Mouse (Mus musculus) intestine, embryonic 14.5 days (tissue): Measurements from ENCODE around the gene Tmem208. TPM values are rescaled to one million over a fixed set of nuclear protein-coding genes. Genes with fewer than 3 reads are reported as not detected.
A peak's percentile ranks its signal among the peaks of the same experiment; 100 is the strongest.
"Not testable (repeated sequence)": the region's sequence is repeated elsewhere in the genome, so short reads cannot be mapped to it uniquely, and the experiment has no call there.

Experiments used
- ATAC-seq: fragments of 200-750 bp; cut with Nextera tagmentation; replicated peaks from 2 replicates; pipeline ENCODE4 v1.8.0; 2017; ENCODE audit warnings: low read depth, moderate number of reproducible peaks, moderate TSS enrichment, moderate library complexity; ENCODE audit not compliant: low FRiP score, low TSS enrichment
- DNase-seq: peaks from one replicate; pipeline ENCODE4 v3.0.0-alpha.2; 2018; ENCODE audit warnings: low spot score
- H3K27ac ChIP-seq: fragments of 300-500 bp; sonication (generic); 2 replicates; pipeline ENCODE4 v1.5.1; 2014; ENCODE audit warnings: low read depth, mild to moderate bottlenecking, control low read depth
- H3K27me3 ChIP-seq: fragments of 300-500 bp; sonication (generic); replicated peaks from 2 replicates; pipeline ENCODE4 v1.6.1; 2014; ENCODE audit warnings: low read length, control low read depth; ENCODE audit not compliant: control insufficient read depth, insufficient read depth
- H3K36me3 ChIP-seq: fragments of 300-500 bp; sonication (generic); 2 replicates; pipeline ENCODE4 v1.6.1; 2014; ENCODE audit warnings: low read length, control low read depth; ENCODE audit not compliant: control insufficient read depth, insufficient read depth
- H3K4me1 ChIP-seq: fragments of 300-500 bp; sonication (generic); replicated peaks from 2 replicates; pipeline ENCODE4 v1.6.1; 2014; ENCODE audit warnings: low read length, control low read depth, mixed read lengths; ENCODE audit not compliant: control insufficient read depth, insufficient read depth
- H3K4me2 ChIP-seq: fragments of 300-500 bp; sonication (generic); 2 replicates; pipeline ENCODE4 v1.6.1; 2014; ENCODE audit warnings: low read length
- H3K4me3 ChIP-seq: fragments of 300-500 bp; sonication (generic); 2 replicates; pipeline ENCODE4 v1.5.1; 2014; ENCODE audit warnings: low read depth, low read length, control low read depth, mixed read lengths
- H3K9ac ChIP-seq: fragments of 300-500 bp; sonication (generic); 2 replicates; pipeline ENCODE4 v1.6.1; 2014; ENCODE audit warnings: mild to moderate bottlenecking, low read length
- H3K9me3 ChIP-seq: fragments of 300-500 bp; sonication (generic); 2 replicates; pipeline ENCODE4 v1.6.1; 2016; ENCODE audit warnings: low read length, control low read depth; ENCODE audit not compliant: control insufficient read depth
- WGBS: fragments of 180-500 bp; shearing (Covaris S2); extraction: QIAGEN DNeasy Blood & Tissue Kit; methylation state at CpG from one replicate; pipeline ENCODE4 v1.1.7; 2014; 5-methylcytosine and 5-hydroxymethylcytosine counted together
- polyA plus RNA-seq: library from polyadenylated mRNA; unstranded; fragments of >200 nt; fragmentation: Nextera tagmentation; extraction: Ambion mirVana; gene quantifications from 2 replicates; pipeline ENCODE4 v1.2.1, GENCODE M21; 2014

The Tmem208 gene
- polyA plus RNA-seq, 1 experiment from 2014 or later, result 138 TPM

DNA sequence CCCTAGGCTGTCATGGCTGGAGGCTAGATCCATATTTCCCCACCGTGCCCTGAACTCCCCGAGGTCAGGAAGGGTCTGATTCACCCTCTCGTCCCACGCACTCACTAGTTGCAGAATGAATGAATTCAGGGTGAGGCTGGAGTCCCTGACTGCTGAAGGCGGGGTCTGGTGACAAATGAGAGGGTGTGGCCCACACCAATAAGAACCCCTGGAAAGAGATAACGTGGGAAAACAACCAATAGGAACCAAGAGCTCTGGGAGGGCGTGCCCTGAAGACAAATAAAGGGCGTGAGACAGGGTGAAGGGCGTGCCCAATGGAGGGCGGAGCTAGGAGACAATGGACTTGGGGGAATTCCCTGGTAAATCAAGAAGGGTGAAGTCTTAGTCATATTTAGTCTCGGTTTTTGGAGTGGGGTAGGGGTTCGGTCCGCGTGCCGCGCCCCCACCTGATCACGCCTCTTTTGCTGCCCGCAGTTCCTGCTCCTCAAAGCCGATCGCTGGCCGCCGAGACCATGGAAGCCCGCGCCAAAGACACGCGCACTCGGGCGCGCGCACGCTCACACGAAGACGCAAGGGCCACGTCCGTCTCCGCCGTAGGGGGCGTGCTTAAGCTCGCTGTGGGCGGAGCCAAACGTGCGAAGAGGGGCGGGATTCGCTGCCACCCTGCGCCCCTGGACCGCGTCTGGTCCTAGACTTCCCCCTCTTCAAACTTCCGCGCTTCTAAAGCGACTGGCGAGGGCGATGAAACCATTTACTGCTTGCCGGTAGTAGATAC is 37.0 kb upstream of the Tmem208 start:
- H3K36me3 ChIP-seq, result peaks cover 5% of the 10 kb centered on the region; the same call in 1 of the 2 replicates
- H3K9ac ChIP-seq, result peak overlapping the region; percentile 61
- H3K27me3 ChIP-seq, result peaks cover 10% of the 10 kb centered on the region
- WGBS, result under 1% methylated on average over 53 of the region's 53 CpGs
- no peaks in the 10 kb centered on the region for H3K9me3 ChIP-seq
- H3K4me2 ChIP-seq, result peak overlapping the region; percentile 85
- peaks cover 10% of the 10 kb centered on the region for H3K4me1 ChIP-seq
- ATAC-seq (peak; percentile 90), DNase-seq (peak; percentile 98)
- H3K4me3 ChIP-seq, result peak overlapping the region; percentile 51
- H3K27ac ChIP-seq, result peak overlapping the region; percentile 71; the same call in 1 of the 2 replicates

DNA sequence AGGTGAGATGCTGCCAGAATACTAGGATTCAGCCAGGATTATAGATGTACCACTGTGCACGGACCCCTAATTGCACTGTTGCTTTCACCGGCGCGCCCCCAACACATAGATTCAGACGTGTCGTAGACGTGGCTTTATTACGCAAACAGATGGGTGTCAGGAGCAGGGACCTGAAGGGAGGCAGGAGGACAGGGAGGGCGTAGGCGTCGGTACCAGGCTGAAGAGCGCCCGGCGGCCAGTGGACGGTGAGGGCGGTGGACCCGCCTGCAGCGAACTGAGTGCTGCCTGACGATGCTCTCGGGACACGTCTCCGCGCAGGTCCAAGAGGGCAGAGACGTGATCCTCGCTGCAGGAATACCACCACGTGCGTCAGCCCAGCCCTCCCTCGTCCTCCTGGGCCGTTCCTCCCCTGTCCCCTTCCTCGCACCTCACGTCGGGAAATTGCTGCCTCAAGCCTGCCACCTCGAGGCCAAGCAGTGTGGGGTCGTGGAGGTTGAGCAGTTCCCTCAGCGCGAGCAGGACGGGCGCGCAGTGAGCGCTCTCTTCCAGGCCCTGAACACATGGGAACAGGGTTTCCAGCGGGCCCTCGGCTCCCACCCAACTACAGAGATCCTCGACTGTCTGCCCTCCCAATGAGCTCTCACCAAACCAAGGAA is 36.2 kb upstream of the Tmem208 start, which contains the start of gene 4931428F04Rik:
Gene 4931428F04Rik (minus strand): TSS at position 60 of the 656 bp plus-strand sequence.
- peak within 1 kb of the TSS; percentile 71; the same call in 1 of the 2 replicates for H3K27ac ChIP-seq
- 3% methylated on average over 43 of the region's 43 CpGs for WGBS
- H3K9me3 ChIP-seq, result no peaks in the 10 kb centered on the region
- peak within 1 kb of the TSS; percentile 51 for H3K4me3 ChIP-seq
- ATAC-seq (peak; percentile 15), DNase-seq (peak; percentile 76)
- peaks cover 10% of the 10 kb centered on the region for H3K27me3 ChIP-seq
- H3K9ac ChIP-seq, result peak within 1 kb of the TSS; percentile 61
- H3K4me2 ChIP-seq, result peak within 1 kb of the TSS; percentile 85
- peaks cover under 1% of the 10 kb centered on the region; the same call in 1 of the 2 replicates for H3K36me3 ChIP-seq
- H3K4me1 ChIP-seq, result peaks cover 10% of the 10 kb centered on the region

DNA sequence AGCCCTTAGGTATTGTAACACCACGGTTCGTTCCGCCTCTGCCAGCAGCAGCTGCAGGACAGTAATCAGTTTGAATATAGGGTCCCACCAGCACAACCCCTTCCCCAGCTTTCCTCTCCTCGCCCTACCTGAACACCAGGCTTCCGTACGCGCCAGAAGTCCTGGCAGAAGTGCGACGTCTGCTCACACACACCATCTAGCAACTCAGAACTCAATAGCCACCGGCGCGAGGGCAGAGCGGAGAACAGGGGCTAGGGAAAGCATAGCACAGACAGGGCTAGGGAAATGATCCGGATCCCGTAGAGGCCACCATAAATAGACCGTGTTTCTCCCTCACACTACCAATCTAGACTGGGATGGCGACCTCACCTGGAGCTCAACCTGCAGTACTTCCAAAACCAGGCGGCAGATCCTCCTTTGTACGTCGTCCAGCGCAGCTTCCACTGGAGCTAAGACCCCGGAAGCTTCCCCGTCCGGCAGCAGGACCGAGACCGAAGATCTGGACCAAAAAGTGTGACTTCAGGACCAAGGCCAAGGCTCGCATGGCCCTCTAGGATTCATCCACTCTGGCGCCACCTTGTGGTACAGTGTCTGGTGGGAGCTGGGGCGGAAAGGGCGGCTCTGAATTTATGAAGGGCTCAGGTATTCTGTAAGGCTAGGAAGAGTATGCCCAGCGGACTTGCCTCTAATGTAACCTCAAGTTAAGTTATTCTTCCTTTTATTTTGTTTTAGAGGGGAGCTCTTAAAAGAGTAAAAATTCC is 35.4 kb upstream of the Tmem208 start:
- H3K9ac ChIP-seq, result no peak overlapping the region
- peaks cover 10% of the 10 kb centered on the region for H3K4me1 ChIP-seq
- no peak for ATAC-seq
- peak; percentile 99 for DNase-seq
- no peaks in the 10 kb centered on the region for H3K9me3 ChIP-seq
- H3K4me2 ChIP-seq, result peak overlapping the region; percentile 85; the same call in 1 of the 2 replicates
- no peaks in the 10 kb centered on the region for H3K36me3 ChIP-seq
- H3K4me3 ChIP-seq, result no peak overlapping the region
- peaks cover 10% of the 10 kb centered on the region for H3K27me3 ChIP-seq
- H3K27ac ChIP-seq, result no peak overlapping the region
- WGBS, result 8% methylated on average over 31 of the region's 31 CpGs

DNA sequence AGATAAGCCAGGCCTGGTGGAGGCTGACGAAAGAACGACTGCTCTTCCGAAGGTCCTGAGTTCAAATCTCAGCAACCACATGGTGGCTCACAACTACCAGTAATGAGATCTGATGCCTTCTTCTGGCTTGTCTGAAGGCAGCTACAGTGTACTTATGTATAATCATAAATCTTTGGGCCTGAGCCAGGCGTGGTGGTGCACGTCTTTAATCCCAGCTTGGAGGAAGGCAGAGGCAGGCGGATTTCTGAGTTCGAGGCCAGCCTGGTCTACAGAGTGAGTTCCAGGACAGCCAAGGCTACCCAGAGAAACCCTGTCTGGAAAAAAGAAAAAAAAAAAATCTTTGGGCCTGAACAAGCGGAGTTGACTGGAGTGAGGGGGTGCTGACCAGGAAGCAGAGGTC is 34.8 kb upstream of the Tmem208 start:
- peaks cover 10% of the 10 kb centered on the region for H3K4me1 ChIP-seq
- not testable (repeated sequence) for DNase-seq, H3K9me3 ChIP-seq

DNA sequence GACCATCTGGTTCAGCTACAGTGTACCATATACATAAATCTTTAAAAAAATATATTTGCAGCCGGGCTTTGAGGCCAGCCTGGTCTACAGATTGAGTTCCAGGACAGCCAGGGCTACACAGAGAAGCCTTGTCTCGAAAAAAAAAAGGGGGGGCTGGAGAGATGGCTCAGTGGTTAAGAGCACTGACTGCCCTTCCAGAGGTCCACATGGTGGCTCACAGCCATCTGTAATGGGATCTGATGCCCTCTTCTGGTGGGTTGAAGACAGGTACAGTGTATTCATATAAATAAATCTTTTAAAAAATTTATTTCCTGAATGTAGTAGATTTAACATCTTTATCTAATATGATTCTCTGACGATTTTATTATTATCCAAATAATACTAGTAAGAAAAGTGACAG is 34.4 kb upstream of the Tmem208 start:
- peaks cover 10% of the 10 kb centered on the region for H3K27me3 ChIP-seq
- H3K4me3 ChIP-seq, result not testable (repeated sequence)

More for the DNA sequence above, 34.8 kb upstream of the Tmem208 start:
- H3K27me3 ChIP-seq, result peaks cover 10% of the 10 kb centered on the region
- H3K4me2 ChIP-seq, ATAC-seq, H3K27ac ChIP-seq, H3K4me3 ChIP-seq, H3K9ac ChIP-seq, H3K36me3 ChIP-seq: not testable (repeated sequence)
- 85% methylated on average over 8 of the region's 8 CpGs for WGBS

DNA sequence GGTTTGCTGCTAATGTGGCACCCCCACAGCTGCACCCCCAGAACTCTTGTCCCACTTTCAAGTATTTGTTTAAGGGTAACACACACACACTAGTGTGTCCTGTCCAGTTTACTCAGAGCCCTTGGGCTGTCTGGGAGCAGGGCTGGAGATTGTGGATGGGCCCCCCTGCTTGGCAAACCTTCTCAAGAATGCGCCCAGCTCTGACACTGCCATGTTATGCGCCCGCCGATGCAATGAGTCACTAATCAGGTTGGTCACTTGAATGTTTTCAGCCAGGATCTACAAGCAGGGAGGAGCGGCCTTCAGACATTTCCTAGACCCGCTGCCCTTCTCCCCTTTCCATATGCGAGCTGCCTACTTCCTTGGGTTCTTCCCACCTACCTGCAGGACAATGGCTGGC is 33.7 kb upstream of the Tmem208 start:
- no peak for ATAC-seq
- no peaks in the 10 kb centered on the region for H3K9me3 ChIP-seq
- no peak overlapping the region for H3K9ac ChIP-seq
- no peak for DNase-seq
- peaks cover 10% of the 10 kb centered on the region for H3K27me3 ChIP-seq
- WGBS, result 81% methylated on average over 7 of the region's 7 CpGs
- no peak overlapping the region for H3K4me2 ChIP-seq
- H3K36me3 ChIP-seq, result no peaks in the 10 kb centered on the region
- H3K4me1 ChIP-seq, result peaks cover 17% of the 10 kb centered on the region
- no peak overlapping the region for H3K27ac ChIP-seq
- no peak overlapping the region for H3K4me3 ChIP-seq

More for the DNA sequence above, 34.4 kb upstream of the Tmem208 start:
- not testable (repeated sequence) for H3K9ac ChIP-seq, H3K9me3 ChIP-seq, DNase-seq, H3K36me3 ChIP-seq, H3K4me2 ChIP-seq, H3K27ac ChIP-seq, ATAC-seq
- WGBS, result 65% methylated on average over 3 of the region's 3 CpGs
- H3K4me1 ChIP-seq, result peaks cover 12% of the 10 kb centered on the region

DNA sequence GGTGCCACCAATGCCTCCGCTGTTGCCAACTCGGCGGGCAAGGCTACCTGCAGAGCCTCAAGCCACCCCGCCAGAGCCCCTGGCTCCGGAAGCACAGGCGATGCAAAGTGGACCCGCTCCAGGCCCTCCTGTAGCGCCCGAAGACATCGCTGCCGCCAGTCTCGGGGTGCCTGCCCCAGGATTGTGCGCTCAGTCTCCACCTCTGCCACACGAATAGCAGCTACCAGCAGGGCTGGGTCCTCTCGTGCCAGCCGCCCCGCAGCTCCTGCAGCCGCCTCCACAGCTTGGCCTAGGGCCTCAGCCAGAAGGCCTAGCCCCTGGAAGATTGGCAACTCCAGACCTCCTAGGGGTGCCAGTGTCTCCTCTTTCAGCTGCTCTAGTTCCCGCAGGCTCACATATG is 32.7 kb upstream of the Tmem208 start:
- Histone ChIP-seq H3K9me3 (no peaks in the 10 kb centered on the region), H3K4me1 (peaks cover 20% of the 10 kb centered on the region), H3K9ac (no peak overlapping the region), H3K27ac (no peak overlapping the region), H3K36me3 (no peaks in the 10 kb centered on the region), H3K27me3 (peaks cover 10% of the 10 kb centered on the region), H3K4me2 (no peak overlapping the region), H3K4me3 (no peak overlapping the region)
- DNase-seq (no peak), ATAC-seq (no peak)
- WGBS, result 65% methylated on average over 19 of the region's 19 CpGs

DNA sequence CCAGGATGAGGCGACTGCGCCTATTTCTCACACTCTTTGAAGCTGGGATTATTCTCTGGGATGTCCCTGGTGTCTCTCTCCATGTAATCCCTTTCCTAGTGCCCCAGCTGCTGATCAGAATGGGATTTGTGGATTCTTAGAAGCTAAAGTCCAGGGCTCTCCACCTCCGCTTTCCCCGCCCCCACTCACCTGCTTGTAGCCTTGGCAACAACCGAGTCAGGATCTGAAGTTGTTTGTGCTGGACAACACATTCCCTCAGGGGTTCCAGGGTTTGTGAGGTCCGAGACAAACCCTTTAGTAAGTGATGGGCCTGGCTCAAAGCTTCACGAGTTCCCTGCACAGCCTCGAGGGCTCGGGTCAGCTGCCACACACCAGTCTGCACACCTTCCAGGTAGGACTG is 31.4 kb upstream of the Tmem208 start:
- H3K27ac ChIP-seq, result no peak overlapping the region
- H3K4me3 ChIP-seq, result no peak overlapping the region
- DNase-seq (no peak), ATAC-seq (no peak)
- H3K4me2 ChIP-seq, result no peak overlapping the region; the same call in 1 of the 2 replicates
- peaks cover 10% of the 10 kb centered on the region for H3K27me3 ChIP-seq
- peaks cover 12% of the 10 kb centered on the region for H3K36me3 ChIP-seq
- H3K9ac ChIP-seq, result no peak overlapping the region
- WGBS, result 62% methylated on average over 9 of the region's 9 CpGs
- peaks cover 25% of the 10 kb centered on the region for H3K4me1 ChIP-seq
- H3K9me3 ChIP-seq, result no peaks in the 10 kb centered on the region
